Mouse (Mus musculus): ENCODE measurements at regions not wholly inside any gene's neighbourhood (a gene's known extent, or its start where the extent isn't known, plus 50 kb on each side); places are given as distances from the start of the nearest gene placed in this dataset.

DNA sequence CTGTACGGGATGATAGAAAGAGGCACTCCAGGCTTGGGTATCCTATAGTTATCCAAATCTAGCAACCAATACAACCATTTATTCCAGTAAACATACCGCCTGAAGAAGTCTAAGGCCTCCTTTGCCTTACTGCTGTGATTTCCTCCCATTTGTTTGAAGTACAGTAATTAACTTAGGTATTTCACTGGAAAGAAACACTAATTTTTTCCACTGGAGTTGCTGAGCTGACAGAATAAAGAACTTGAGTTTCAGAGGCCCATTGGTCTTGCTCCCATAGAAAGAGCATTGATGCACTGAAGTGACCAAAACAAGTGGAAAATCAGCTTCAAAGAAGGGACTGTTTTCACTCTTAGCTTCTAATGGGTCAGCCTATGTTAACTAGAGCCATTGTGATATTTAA is 1100.8 kb upstream of the Gm7489 start:
- DNase-seq = no peak

DNA sequence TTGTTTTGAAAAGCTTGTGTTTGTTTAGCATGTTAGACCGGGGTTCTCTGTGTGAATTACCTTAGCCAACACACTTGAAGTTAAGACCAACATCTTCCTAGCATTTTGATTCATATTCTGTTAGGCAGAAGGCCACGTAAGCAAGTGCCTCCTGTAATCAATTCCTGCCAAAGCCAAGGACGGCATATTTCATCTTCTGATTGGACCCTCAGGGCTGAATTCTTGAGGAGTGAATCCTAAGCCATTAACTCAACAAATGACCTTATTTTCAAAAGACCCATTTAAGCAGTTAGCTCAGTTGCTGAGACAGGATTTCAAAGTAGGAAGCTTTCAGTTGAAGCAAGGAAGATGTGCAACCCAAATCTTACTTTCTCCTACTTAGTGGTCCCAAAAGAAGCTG is 1099.5 kb upstream of the Gm7489 start:
- no peak for DNase-seq

DNA sequence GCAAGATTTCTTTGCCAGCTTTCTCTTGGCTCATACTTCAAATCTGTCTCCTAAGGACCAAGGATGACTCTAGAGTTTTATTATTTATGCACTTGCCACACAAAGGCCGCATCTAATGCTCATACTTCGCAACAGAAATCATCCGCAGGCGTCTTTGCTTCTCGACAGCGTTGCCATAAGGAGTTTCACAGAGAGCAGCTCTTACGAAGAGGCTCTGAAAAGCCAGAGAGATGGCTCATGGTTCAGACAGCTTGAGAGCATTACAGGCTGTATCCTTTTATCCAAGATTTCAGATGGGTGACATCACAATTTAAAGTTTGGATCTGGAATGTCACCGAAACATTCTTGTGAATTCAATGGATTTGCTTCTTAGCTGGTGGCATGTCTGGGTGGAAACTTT is 1098.7 kb upstream of the Gm7489 start:
- DNase-seq = no peak

DNA sequence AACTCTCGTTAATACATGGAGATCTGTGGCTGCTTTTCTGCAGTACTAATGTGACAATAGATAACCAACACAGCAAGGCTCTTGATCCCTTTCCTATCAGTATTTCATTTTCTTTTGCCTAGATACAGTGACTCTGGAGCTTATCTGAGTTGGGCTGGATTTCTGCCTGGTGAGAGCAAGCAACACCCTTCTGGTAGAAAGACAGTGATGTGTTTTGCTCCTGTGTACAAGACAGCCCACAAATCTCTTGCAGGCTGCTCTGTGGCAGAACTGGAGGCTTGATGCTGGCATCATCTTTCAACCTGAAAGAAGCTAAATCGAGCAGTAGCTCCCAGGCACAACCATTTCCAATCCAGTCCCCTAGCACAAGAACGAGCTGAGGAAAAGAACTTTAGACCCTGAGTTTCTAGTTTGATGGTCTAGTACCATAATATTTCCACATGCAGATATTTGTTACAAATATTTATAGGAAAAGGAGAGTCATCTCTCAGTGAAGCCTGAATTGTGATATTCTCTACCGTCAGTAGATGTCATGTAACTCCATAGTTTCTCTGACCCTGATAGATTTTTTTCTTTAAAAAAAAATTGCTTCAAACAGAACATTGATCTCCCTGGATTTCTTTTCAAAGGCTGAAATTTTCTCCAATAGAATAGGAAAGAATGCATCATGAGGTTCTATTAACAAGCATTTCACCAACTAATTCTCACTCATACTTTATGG is 1079.1 kb upstream of the Gm7489 start:
- no peak for DNase-seq

DNA sequence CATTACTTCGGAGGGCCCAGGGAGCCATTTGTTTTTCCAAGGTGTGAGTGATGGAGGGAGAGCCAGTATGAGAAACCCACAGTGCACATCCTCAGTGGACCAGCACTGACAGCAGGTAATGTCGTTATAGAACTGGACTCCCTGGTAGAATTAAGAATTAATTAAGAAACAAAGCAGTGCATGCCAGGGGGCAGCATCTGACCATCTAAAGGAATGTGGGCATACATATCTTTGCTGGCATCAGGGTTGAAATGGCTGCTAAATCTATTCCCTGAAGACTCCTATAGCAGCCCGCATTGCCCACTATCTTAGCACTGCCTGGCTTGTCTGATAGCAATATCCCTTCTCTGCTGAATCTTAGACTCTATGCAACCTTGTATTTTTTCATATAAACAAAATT is 1076.1 kb upstream of the Gm7489 start:
- DNase-seq = peak; percentile 29

DNA sequence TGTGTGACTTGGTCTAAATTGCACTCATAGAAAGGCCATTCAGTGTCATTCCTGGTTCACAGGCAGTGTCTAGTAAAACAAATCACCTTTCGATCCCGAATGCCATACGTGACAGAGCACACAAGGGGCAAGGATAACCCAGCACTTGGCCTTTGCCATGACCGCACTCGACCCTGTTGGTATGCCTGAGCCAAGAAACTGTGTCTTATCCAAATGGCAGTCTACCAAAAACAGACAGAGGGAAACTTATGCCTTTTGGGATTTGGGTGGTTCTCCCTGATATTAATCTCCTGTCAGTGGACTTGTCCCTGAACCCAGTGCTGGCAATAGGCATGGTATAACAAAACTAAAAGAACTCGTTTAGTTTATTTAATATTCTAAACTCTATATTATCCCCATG is 1063.9 kb upstream of the Gm7489 start:
- DNase-seq = no peak

DNA sequence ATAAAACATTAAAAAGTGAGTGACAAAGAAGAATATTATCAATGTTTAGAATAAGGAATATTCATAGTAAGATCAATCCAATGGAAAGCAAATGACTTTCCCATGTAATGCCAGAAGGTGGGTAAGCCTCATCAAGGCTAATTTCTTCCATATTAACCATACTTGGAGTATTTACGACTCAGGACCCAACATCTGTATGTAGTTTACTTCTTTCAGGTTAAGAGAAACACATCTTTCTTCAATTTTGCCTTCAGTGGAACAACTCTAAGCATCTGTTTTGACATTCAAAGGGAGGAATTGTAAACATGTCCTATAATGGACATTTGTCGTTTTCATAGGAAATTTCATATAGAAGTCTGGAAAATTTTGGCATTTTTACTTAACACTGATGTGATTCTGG is 1047.8 kb upstream of the Gm7489 start:
- DNase-seq = no peak

DNA sequence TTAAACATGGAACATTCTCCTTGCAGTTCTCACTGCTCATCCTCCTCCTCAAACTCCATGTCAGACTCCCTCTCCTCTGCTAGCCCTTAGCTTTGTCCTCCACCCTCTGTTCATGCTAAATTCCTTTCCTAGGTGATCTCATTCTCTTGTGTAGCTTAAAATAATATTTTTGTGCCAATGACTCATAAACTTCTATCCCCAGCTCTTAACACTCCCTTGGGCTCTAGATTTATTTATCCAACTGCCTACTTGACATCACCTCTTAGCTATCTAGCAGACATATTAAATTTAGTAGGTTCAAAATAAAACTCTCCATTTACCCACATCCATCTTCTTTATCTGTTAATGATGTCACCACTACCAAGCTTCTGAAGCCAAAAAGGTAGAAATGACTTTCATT is 1036.6 kb upstream of the Gm7489 start:
- no peak for DNase-seq

DNA sequence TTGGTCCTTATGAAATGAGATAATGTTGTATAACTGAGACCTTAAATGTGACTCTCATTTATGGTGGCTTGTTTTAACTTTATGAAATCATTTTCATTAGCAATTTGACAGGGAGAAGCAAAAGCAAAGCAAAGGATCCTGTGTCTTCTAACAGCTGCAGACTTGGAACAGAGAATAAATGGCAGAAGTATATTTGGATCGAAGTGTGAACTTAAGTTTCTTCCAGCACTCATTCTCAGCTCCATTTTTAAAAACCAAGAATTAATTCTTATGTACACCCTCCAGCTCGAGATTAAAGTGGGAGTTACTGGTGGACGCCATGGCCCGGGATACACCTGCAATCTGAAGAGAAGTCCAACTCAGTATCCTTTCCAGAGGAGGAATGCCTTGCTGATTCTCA is 1026.0 kb upstream of the Gm7489 start:
- DNase-seq = no peak

DNA sequence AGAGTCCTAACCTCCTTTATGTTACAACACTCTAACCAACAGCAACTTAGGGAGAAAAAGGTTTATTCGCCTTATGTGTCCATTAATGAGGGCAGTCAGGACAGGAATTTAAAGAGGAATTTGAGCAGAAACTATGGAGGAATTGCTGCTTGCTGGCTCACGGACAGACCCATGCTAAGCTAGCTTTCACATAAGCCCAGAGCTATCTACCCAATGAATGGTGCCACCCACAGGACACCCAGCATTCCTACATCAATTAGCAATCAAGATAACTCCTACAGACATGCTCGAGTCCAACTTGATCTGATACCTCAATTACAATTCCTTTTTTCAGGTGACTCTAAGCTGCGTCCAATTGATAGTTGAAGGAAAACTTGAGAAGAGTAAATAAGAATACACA is 1021.2 kb upstream of the Gm7489 start:
- DNase-seq = no peak

DNA sequence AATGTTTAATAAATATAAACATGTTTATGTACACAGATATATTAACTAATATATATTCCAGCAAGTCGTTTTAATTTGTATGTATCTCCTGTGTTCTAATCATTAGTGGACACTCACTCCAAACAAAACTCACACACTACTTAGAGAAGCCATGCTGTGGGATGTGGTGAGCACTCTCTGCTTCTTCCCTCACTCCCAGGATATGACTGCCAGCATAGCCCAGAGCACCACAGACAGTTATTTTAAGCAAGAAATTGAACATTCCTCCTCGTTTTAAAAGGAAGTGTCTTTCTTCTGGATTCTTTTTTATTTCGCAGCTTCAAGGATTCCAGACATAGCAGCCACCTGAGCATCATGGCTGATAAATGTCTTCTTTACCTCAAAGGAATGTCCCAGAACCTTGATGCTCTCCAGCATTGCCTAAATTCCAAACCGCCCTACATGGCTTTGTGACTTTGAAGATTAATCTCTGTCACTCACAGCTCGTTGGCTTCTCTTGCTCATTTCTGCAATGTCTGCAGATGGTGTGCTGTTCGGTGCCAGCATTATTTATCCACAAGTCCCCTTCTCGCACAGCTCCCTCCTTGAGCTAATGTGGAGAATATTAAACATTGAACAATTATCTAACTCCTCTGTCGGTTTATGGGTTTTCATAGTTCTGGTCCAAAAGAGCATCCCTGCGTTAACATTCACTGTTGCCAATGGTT is 992.3 kb upstream of the Gm7489 start:
- no peak for DNase-seq

DNA sequence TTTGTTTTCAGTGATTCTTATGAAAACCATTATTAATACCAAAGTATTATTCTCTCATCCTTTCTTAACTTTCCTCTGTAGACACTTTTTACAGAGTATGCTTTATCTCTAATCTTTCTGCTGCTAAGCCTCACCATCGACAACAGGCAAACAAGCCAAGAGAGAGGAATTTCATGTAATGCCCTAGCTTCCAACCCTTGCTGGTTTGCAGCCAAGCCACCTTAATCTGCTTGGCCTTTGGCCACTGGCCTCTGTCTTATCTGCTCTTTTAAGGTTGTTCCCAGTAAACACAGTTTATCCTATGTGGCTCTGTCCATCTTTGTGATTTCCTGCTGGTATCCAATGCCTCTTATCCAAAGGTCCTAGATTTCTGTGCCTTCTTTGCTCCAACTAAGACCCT is 986.6 kb upstream of the Gm7489 start:
- no peak for DNase-seq

DNA sequence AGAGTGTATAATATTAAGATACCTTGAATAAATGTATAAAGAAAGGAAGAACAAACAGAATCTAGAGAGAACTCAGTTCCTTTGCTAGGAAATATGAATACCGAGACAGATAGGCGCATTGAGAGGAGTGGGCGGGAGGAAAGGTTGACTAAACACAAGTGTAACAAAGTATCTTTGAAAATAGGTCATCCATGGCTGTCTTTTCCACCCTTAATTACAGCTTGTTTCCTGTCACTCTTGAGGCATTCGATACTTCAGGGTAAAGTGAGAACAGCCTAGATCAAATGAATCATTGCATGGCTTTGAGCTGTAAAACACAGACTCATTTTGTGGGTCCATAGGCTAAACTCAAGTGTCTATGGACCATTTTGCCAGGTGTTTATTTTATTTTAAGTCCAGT is 985.3 kb upstream of the Gm7489 start:
- no peak for DNase-seq

DNA sequence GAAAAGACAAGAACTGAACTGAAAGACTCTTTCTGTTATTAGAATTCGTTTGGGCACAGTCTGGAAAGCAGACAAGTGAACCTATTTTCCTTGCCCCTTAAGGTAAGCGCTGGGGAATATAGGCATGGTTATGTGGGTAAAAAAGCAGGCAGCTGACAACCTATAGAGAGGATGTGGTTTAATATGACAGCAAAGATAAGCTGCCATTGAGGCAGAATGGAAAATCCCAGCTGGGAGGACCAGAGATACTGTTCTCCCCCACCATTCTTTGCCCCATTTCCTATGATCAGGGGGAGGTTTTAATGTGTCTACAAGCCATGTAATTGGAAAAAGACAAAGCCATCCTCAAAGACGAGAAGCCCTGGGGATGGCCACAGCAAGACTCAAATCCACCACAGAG is 984.9 kb upstream of the Gm7489 start:
- no peak for DNase-seq

DNA sequence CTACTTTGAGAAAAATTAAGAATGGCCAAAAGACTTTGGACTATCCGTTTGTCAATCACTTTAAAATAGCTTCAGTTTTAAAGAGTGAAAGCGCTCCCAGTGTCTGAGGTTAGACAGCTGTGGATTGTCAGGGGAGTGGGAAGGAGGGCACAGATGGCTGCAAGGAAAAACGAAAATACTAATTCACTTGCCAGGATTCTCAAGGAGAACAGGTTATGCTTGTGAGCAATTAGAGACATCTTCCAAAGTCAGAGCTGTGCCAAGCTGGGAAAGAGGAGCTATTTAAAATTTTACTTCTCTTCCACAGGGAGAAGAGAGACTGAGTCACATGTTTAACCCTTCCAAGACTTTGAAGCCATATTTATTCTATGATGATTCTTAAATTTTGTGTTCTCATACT is 979.5 kb upstream of the Gm7489 start:
- no peak for DNase-seq

DNA sequence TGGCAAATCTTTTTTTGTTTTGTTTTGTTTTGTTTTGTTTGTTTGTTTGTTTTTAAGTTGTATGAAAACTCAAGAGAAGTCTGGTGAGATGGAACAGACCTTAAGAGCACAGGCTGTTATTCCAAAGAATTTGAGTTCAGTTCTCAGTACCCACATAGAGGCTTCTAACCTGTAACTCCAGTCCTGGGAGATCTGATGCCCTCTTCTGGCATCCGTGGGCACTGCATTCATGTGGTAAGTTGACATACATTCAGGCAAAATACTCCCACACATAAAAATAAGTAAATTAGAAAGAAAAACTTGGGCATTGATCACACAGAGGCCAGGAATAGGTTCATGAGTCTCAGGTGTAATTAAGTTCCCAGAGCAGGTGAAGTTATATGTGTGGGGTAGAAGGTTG is 977.5 kb upstream of the Gm7489 start:
- DNase-seq = no peak

DNA sequence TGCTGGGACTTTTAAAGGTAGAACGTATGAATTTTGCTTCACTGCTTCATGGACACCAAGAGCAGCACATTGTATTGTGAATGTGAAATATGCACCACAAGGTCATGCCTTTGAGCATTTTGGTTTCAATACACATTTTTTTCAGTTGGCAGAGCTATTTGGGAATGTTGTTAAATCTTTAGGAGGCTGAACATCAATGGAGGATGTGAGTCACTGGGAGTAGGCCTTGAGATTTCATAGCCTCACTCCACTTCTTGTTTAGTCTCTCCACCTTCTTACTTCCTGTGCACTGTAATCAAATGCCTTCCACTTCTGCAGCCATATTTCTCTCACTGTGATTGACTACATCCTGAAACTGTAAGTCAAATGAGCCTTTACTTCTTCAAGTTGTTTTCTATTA is 962.4 kb upstream of the Gm7489 start:
- no peak for DNase-seq

DNA sequence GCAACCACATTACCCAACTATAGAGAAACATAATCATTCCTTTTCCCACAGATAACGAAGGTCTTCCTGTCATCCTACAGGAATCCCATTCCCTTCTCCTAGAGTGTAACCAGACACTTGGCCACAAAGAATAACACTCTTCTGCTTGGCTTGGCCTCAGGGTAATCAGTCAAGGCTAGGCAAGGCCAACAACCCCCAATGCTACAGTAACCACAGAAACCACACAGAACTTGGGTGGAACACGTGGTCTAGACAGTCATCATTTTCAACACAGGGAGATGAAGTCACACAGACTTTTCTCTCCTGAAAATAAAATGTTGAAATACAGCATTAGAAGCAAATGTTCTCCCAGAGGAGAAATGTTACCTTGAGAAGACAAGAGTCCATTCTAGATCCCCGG is 956.3 kb upstream of the Gm7489 start:
- DNase-seq = no peak

DNA sequence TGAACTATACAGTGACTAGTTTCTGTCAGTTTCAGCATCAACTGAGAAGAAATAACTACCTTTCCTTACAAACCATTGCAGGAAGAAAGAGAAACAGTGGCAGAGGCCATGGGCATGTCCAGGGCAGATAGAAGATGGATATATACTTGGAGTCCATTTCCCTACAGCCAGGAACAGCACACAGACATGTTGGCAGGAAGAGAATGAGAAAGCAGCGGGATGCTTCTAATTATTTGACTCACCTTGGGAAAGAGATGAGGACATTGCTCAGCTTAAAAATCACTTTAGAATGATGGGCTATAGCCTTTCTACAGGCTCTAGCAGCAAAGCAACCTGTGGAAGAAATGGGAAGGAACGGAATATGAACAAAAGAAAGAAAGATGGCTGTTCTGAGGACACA is 947.6 kb upstream of the Gm7489 start:
- no peak for DNase-seq

DNA sequence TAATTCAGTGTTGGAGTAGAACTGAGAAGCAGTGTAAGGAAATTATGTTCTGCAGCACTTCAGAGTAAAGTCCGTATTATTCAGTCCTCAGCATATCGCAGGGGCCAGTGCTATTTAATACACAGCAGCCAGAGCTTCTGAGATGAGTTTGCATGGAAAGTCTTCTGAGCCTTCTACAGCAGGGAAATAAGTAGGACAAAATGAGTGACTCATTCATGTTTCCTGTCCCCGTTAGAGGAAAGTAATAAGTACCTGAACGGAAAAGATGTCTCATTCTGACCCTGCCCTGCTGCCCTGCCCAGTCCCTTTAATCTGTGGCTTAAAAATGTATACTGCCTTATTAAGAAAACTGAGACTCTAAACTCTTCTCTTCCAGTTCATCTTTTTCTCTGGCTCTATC is 940.1 kb upstream of the Gm7489 start:
- DNase-seq = no peak

DNA sequence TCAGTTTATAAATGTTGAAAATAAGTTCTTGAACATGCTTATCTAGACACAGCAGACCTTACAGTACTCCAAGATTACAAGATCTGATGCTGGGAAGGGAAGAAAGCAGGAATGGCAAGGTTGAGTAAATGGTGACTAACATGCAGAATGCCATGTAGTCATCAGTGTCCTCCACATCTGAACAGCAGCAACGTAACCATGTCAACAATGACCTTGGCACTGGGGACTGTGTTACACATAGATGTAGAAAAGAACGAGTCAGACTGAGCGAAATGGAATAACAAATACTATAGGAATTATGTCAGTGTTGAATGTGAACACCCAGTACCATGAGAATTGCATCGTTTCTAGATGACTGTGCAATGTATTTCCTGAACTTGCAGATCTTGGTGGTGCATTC is 936.5 kb upstream of the Gm7489 start:
- DNase-seq = no peak

DNA sequence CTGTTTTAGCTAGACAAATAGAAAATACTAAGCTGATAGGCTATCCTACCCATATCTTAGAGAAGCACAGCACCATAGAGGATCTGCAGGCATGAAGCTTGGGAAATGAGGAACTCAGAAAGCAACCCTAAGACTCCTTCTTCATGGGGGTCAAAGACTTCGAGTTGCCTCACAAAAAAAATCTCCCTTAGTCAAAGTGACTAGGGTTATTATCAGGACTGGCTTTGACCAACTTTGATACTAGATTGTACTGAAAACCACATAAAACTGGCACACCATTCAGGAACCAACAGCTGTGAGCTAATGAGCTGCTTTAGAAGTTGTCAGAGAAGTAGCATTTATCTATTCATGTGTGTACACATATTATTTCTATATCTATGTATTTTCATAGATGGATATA is 931.2 kb upstream of the Gm7489 start:
- no peak for DNase-seq

DNA sequence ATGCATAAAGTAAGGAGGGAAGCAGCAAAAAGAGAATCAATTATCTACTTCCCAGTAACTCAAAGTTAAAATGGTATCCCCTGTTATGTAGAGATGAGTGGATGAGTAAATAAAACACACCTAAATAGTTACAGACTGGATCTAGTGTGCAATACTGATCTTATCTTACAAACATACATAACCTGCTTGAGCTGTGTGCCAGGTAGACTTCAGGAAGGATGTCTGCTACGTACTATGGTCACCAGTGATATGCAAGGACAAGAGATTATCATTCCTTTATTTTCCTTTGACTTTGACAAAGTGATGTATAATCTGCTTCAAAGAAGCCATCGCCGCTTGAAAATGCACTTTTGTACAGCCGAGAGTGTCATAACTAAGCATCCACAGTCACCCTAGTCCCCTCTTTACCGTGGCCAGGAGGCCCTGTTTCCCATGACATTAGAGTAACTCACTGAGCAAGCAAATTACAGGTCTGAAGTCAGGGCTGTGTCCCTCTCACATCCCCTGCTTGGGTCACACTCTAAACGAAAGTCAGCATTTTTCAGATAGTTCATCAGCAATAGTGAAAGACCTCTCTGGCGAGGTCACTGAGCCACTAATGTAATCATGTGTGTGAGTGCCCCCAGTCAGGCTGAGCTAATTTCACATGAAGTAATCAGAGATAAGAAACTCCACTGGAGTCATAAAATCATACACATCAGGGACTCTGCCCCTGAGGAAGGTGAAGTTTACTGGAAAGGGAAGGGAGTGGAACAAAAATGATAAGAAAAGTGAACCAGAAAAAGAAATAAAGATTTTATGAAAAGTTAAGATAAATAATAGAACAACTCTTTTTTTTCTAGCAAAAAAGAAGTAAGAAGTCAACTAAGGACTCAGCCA is 929.8 kb upstream of the Gm7489 start:
- DNase-seq = no peak

DNA sequence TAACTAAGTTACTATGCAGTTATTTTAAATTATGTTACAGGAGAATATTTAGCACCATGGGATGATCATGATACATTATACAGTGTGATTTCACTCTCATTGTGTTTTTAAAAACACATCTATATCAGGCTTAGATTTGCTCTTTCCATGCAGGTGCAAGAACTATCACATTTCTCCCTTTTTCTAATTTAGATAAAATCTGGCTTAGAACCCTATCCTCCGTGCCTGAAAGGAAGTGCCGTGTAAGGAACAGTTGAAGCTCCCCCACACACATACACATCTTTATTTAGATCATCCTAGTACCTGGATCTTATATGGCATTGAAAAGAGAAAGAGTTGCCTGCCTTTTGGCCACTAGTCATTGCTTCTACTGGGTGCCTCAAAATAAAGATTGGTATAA is 925.0 kb upstream of the Gm7489 start:
- no peak for DNase-seq

Measured in kidney, adult 9 months (tissue).